Mouse (Mus musculus): Measurements from ENCODE around the gene Cfap73.

- no peak for TF ChIP-seq CTCF (conservative IDR thresholded peaks at IDR 0.05; ENCODE audit: low read length)
- TF ChIP-seq POU5F1 (IDR thresholded peaks at IDR 0.05; ENCODE audit: borderline replicate concordance, low read length): no peak
- no peak for TF ChIP-seq NANOG (IDR thresholded peaks at IDR 0.05; ENCODE audit: borderline replicate concordance, low read length)
Observed at GRCm38 (mm10) chr5:120588569-120589094, 45.4 kb downstream of the Cfap73 start, which contains the start of the genes Tpcn1 and Iqcd.

Measured in E14TG2a.4 (cell line).